Mouse (Mus musculus): ENCODE data around the gene Wdr48. TPM values are rescaled to one million over a fixed set of nuclear protein-coding genes. Genes with fewer than 3 reads are reported as not detected.

The Wdr48 gene
- polyA plus RNA-seq, 1 experiment from 2014 or later = 13.9 TPM

GRCm38 (mm10) chr9:119933675-119934074 lies 39.0 kb downstream of the Wdr48 start:
- no peaks in the 10 kb centered on the region for H3K27me3 ChIP-seq (ENCODE audit: insufficient read depth, low read length)
- TF ChIP-seq EP300 (IDR thresholded peaks at IDR 0.05; ENCODE audit: low read depth) = no peak
- TF ChIP-seq CTCF (IDR thresholded peaks at IDR 0.05; ENCODE audit: low read depth) = no peak
- H3K4me2 ChIP-seq (ENCODE audit: low read depth, low read length) = no peak overlapping the region
- ATAC-seq (peak; percentile 25), DNase-seq (no peak)
- H3K36me3 ChIP-seq (replicated peaks; ENCODE audit: insufficient read depth, low read length) = peaks cover 31% of the 10 kb centered on the region
- H3K9me3 ChIP-seq (ENCODE audit: low read length) = no peaks in the 10 kb centered on the region
- WGBS (ENCODE audit: insufficient replicate concordance) = 77% methylated on average over 6 of the region's 6 CpGs
- H3K9ac ChIP-seq (replicated peaks) = 0 out of 2 replicates have a peak overlapping the region, but pooled peaks have one; percentile 4
- no peak overlapping the region for H3K4me3 ChIP-seq (ENCODE audit: low read depth, low read length)
- peak overlapping the region; percentile 73 for H3K27ac ChIP-seq (ENCODE audit: low read depth)
- H3K4me1 ChIP-seq (ENCODE audit: insufficient read depth) = peaks cover 13% of the 10 kb centered on the region

- H3K27ac ChIP-seq (ENCODE audit: low read depth) = peak within 1 kb of the TSS; percentile 84
- 1% methylated on average over 40 of the region's 40 CpGs for WGBS (ENCODE audit: insufficient replicate concordance)
Measured at GRCm38 (mm10) chr9:119937005-119937773, 42.5 kb downstream of the Wdr48 start, which contains the start of the genes Gorasp1 and Ttc21a. Gorasp1 (minus strand) TSS chr9:119937565. Ttc21a (plus strand) TSS chr9:119937606.

GRCm38 (mm10) chr9:119938496-119938895 lies 43.8 kb downstream of the Wdr48 start:
- Histone ChIP-seq H3K9ac (replicated peaks) (no peak overlapping the region), H3K9me3 (ENCODE audit: low read length) (no peaks in the 10 kb centered on the region), H3K4me1 (ENCODE audit: insufficient read depth) (peaks cover 14% of the 10 kb centered on the region), H3K36me3 (replicated peaks; ENCODE audit: insufficient read depth, low read length) (no peaks in the 10 kb centered on the region), H3K27me3 (ENCODE audit: insufficient read depth, low read length) (no peaks in the 10 kb centered on the region), H3K4me2 (ENCODE audit: low read depth, low read length) (no peak overlapping the region), H3K4me3 (ENCODE audit: low read depth, low read length) (no peak overlapping the region), H3K27ac (ENCODE audit: low read depth) (no peak overlapping the region)
- 42% methylated on average over 4 of the region's 4 CpGs for WGBS (ENCODE audit: insufficient replicate concordance)
- DNase-seq = no peak
- no peak for TF ChIP-seq CTCF (IDR thresholded peaks at IDR 0.05; ENCODE audit: low read depth)
- TF ChIP-seq EP300 (IDR thresholded peaks at IDR 0.05; ENCODE audit: low read depth) = no peak
- no peak for ATAC-seq

More at GRCm38 (mm10) chr9:119937005-119937773, 42.5 kb downstream of the Wdr48 start, which contains the start of the genes Gorasp1 and Ttc21a:
- Histone ChIP-seq H3K36me3 (replicated peaks; ENCODE audit: insufficient read depth, low read length) (0 out of 2 replicates have a peak, but pooled peaks cover under 1% of the 10 kb centered on the region), H3K27me3 (ENCODE audit: insufficient read depth, low read length) (no peaks in the 10 kb centered on the region), H3K9me3 (ENCODE audit: low read length) (no peaks in the 10 kb centered on the region), H3K4me2 (ENCODE audit: low read depth, low read length) (peak within 1 kb of the TSS; percentile 94), H3K4me3 (ENCODE audit: low read depth, low read length) (peak within 1 kb of the TSS; percentile 69), H3K4me1 (ENCODE audit: insufficient read depth) (peaks cover 13% of the 10 kb centered on the region), H3K9ac (replicated peaks) (peak within 1 kb of the TSS; percentile 86)
- DNase-seq = peak; percentile 94
- no peak for TF ChIP-seq CTCF (IDR thresholded peaks at IDR 0.05; ENCODE audit: low read depth)
- TF ChIP-seq EP300 (IDR thresholded peaks at IDR 0.05; ENCODE audit: low read depth) = no peak
- peak; percentile 87 for ATAC-seq

GRCm38 (mm10) chr9:119939646-119940045 lies 45.0 kb downstream of the Wdr48 start:
- H3K27ac ChIP-seq (ENCODE audit: low read depth) = no peak overlapping the region
- WGBS (ENCODE audit: insufficient replicate concordance) = 82% methylated on average over 10 of the region's 10 CpGs
- peaks cover 12% of the 10 kb centered on the region for H3K4me1 ChIP-seq (ENCODE audit: insufficient read depth)
- no peak for TF ChIP-seq EP300 (IDR thresholded peaks at IDR 0.05; ENCODE audit: low read depth)
- no peak for TF ChIP-seq CTCF (IDR thresholded peaks at IDR 0.05; ENCODE audit: low read depth)
- no peaks in the 10 kb centered on the region for H3K27me3 ChIP-seq (ENCODE audit: insufficient read depth, low read length)
- H3K4me2 ChIP-seq (ENCODE audit: low read depth, low read length) = no peak overlapping the region
- H3K9ac ChIP-seq (replicated peaks) = no peak overlapping the region
- no peak for ATAC-seq
- H3K9me3 ChIP-seq (ENCODE audit: low read length) = no peaks in the 10 kb centered on the region
- DNase-seq = no peak
- H3K4me3 ChIP-seq (ENCODE audit: low read depth, low read length) = no peak overlapping the region
- no peaks in the 10 kb centered on the region for H3K36me3 ChIP-seq (replicated peaks; ENCODE audit: insufficient read depth, low read length)

GRCm38 (mm10) chr9:119941407-119941806 lies 46.7 kb downstream of the Wdr48 start:
- no peak overlapping the region for H3K4me3 ChIP-seq (ENCODE audit: low read depth, low read length)
- H3K9ac ChIP-seq (replicated peaks) = no peak overlapping the region
- DNase-seq (no peak), ATAC-seq (no peak)
- no peaks in the 10 kb centered on the region for H3K27me3 ChIP-seq (ENCODE audit: insufficient read depth, low read length)
- no peaks in the 10 kb centered on the region for H3K9me3 ChIP-seq (ENCODE audit: low read length)
- H3K36me3 ChIP-seq (replicated peaks; ENCODE audit: insufficient read depth, low read length) = no peaks in the 10 kb centered on the region
- H3K27ac ChIP-seq (ENCODE audit: low read depth) = no peak overlapping the region
- H3K4me2 ChIP-seq (ENCODE audit: low read depth, low read length) = no peak overlapping the region
- H3K4me1 ChIP-seq (ENCODE audit: insufficient read depth) = peaks cover 10% of the 10 kb centered on the region
- WGBS (ENCODE audit: insufficient replicate concordance) = 70% methylated on average over 5 of the region's 5 CpGs
- no peak for TF ChIP-seq CTCF (IDR thresholded peaks at IDR 0.05; ENCODE audit: low read depth)
- no peak for TF ChIP-seq EP300 (IDR thresholded peaks at IDR 0.05; ENCODE audit: low read depth)

- Histone ChIP-seq H3K4me2 (ENCODE audit: low read depth, low read length) (no peak overlapping the region), H3K4me1 (ENCODE audit: insufficient read depth) (peaks cover 9% of the 10 kb centered on the region), H3K27me3 (ENCODE audit: insufficient read depth, low read length) (no peaks in the 10 kb centered on the region), H3K9me3 (ENCODE audit: low read length) (no peaks in the 10 kb centered on the region), H3K4me3 (ENCODE audit: low read depth, low read length) (no peak overlapping the region), H3K36me3 (replicated peaks; ENCODE audit: insufficient read depth, low read length) (no peaks in the 10 kb centered on the region), H3K9ac (replicated peaks) (no peak overlapping the region), H3K27ac (ENCODE audit: low read depth) (no peak overlapping the region)
- TF ChIP-seq EP300 (IDR thresholded peaks at IDR 0.05; ENCODE audit: low read depth) (no peak), CTCF (IDR thresholded peaks at IDR 0.05; ENCODE audit: low read depth) (no peak)
- no peak for DNase-seq
- 87% methylated on average over 14 of the region's 14 CpGs for WGBS (ENCODE audit: insufficient replicate concordance)
- no peak for ATAC-seq
Measured at GRCm38 (mm10) chr9:119941861-119942260, 47.2 kb downstream of the Wdr48 start.

Measured in liver, postnatal 0 days (tissue).